Mouse (Mus musculus) hindbrain, embryonic 13.5 days (tissue): ENCODE results near the gene Sypl. TPM values are rescaled to one million over a fixed set of nuclear protein-coding genes. Genes with fewer than 3 reads are reported as not detected.
"Not testable (repeated sequence)": the region's sequence is repeated elsewhere in the genome, so short reads cannot be mapped to it uniquely, and the experiment has no call there.

ENCODE experiments used
- ATAC-seq: fragments of 200-750 bp; cut with Nextera tagmentation; 2 replicates; pipeline ENCODE4 v1.8.0; 2017; ENCODE audit warnings: moderate TSS enrichment; ENCODE audit not compliant: low FRiP score
- H3K27ac ChIP-seq: fragments of 300-500 bp; sonication (generic); 2 replicates; pipeline ENCODE4 v1.5.1; 2015; ENCODE audit warnings: inconsistent platforms, mild to moderate bottlenecking, moderate library complexity
- H3K27me3 ChIP-seq: fragments of 300-500 bp; sonication (generic); 2 replicates; pipeline ENCODE4 v1.6.1; 2015; ENCODE audit warnings: mild to moderate bottlenecking, inconsistent platforms
- H3K36me3 ChIP-seq: fragments of 300-500 bp; sonication (generic); 2 replicates; pipeline ENCODE4 v1.6.1; 2015; ENCODE audit warnings: mild to moderate bottlenecking, inconsistent platforms
- H3K4me1 ChIP-seq: fragments of 300-500 bp; sonication (generic); replicated peaks from 2 replicates; pipeline ENCODE4 v1.6.1; 2015; ENCODE audit warnings: inconsistent platforms
- H3K4me2 ChIP-seq: fragments of 300-500 bp; sonication (generic); 2 replicates; pipeline ENCODE4 v1.6.1; 2015; ENCODE audit warnings: inconsistent platforms, mild to moderate bottlenecking, moderate library complexity
- H3K4me3 ChIP-seq: fragments of 300-500 bp; sonication (generic); 2 replicates; pipeline ENCODE4 v1.5.1; 2015; ENCODE audit warnings: mild to moderate bottlenecking, inconsistent platforms
- H3K9ac ChIP-seq: fragments of 300-500 bp; sonication (generic); 2 replicates; pipeline ENCODE4 v1.6.1; 2015; ENCODE audit warnings: mild to moderate bottlenecking, inconsistent platforms
- H3K9me3 ChIP-seq: fragments of 300-500 bp; sonication (generic); 2 replicates; pipeline ENCODE4 v1.6.1; 2016; ENCODE audit warnings: inconsistent platforms
- WGBS: fragments of 180-500 bp; shearing (Covaris S2); methylation state at CpG from one replicate; pipeline ENCODE4 v1.1.7; 2015; 5-methylcytosine and 5-hydroxymethylcytosine counted together
- polyA plus RNA-seq: library from polyadenylated mRNA; unstranded; fragments of >200 nt; fragmentation: Nextera tagmentation; extraction: Ambion mirVana; gene quantifications from 2 replicates; pipeline ENCODE4 v1.2.1, GENCODE M21; 2015

The Sypl gene
- polyA plus RNA-seq, 1 experiment from 2014 or later, result 45.3 TPM

GRCm38 (mm10) chr12:32989731-32990130, 36.0 kb downstream of the Sypl start:
- no peak for ATAC-seq

DNA sequence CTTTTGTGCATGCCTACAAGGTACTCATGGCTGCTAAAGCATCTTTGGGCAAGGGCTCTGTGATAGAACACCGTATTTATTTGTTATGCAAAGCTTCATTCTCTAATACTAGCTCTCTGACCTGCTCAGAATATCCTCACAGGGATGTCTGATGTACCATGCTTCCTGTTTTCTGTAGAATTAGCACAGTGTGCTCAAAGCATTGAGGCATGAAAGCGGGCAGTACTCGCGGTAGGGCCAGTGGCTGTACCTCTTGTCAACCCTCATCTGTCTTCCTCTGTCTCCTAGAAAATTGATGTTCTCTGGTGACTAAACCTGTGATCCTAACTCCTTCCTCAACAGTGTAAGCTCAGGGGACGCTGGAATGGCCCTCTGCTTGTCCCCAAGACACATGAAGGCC, 40.4 kb downstream of the Sypl start:
- Histone ChIP-seq H3K27ac (no peak overlapping the region), H3K4me1 (no peaks in the 10 kb centered on the region), H3K36me3 (no peaks in the 10 kb centered on the region), H3K27me3 (no peaks in the 10 kb centered on the region), H3K4me2 (no peak overlapping the region), H3K9ac (no peak overlapping the region), H3K4me3 (no peak overlapping the region), H3K9me3 (no peaks in the 10 kb centered on the region)
- 83% methylated on average over 5 of the region's 5 CpGs for WGBS
- no peak for ATAC-seq

More at GRCm38 (mm10) chr12:32989731-32990130, 36.0 kb downstream of the Sypl start:
- Histone ChIP-seq H3K27ac (no peak overlapping the region), H3K4me3 (no peak overlapping the region), H3K27me3 (no peaks in the 10 kb centered on the region), H3K9ac (no peak overlapping the region), H3K36me3 (no peaks in the 10 kb centered on the region), H3K9me3 (no peaks in the 10 kb centered on the region), H3K4me1 (no peaks in the 10 kb centered on the region), H3K4me2 (no peak overlapping the region)
- 78% methylated on average over 12 of the region's 12 CpGs for WGBS

DNA sequence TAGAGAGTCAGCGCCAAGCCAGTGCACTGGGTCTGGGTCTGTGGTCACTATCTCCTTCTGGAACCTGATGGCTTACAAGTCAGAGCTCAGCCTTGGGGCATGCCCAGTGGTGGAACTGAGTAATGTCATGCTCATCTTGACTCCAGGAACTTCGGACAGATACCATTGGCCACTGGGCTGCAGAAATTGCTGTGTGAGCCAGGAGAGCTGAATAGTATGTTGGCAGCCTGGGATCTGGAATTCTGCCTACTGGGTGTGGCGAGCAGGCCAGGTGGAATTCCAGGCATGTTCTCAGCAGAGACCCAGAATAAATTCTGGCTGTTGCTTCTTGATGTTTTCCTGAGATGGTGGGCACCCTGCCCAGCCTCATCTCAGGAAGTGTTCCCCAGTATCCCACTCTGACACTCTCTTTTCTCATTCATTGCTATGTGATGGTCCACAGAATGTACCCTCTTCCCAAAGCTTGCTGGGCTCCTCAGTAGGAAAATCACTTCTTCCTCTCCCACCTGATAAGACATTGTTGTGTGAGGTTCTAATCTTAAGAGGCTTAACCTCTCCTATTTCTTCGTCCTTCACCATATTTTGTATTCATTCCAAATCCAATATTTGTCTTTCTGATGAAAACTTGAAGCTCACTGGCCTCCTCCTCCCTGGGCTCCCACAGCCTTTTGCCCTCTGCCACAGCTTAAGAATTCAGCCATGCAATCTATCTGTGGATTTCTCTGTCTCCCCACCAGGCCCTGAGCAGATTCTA, 41.6 kb downstream of the Sypl start:
- H3K9ac ChIP-seq, result no peak overlapping the region
- no peak overlapping the region for H3K27ac ChIP-seq
- no peak overlapping the region for H3K4me3 ChIP-seq
- H3K27me3 ChIP-seq, result no peaks in the 10 kb centered on the region
- no peaks in the 10 kb centered on the region for H3K9me3 ChIP-seq
- 88% methylated on average over 4 of the region's 4 CpGs for WGBS
- H3K36me3 ChIP-seq, result no peaks in the 10 kb centered on the region
- 0 out of 2 replicates have a peak, but pooled peaks cover 5% of the 10 kb centered on the region for H3K4me1 ChIP-seq
- ATAC-seq, result no peak
- H3K4me2 ChIP-seq, result no peak overlapping the region

DNA sequence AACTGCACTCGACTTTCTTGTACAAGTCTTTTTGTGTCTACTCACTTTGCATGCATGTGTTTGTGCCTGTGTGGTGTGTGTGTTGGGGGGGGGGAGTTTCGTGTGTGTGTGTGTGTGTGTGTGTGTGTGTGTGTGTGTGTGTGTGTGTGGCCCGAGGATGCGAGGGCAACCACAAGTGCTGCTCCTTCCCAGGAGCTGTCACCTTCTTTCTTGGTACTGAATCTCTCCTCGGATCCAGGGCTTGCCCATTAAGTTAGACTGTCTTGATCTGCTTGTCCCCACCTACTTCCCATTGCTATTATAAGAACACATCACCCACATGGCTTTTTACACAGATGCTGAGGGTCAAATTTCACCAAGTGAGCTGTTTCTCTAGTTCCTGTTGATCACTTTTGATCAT, 45.1 kb downstream of the Sypl start:
- 66% methylated on average over 4 of the region's 5 CpGs for WGBS
- ATAC-seq, result no peak

GRCm38 (mm10) chr12:32999778-33000177, 46.1 kb downstream of the Sypl start:
- 23% methylated on average over 3 of the region's 3 CpGs for WGBS
- not testable (repeated sequence) for H3K27ac ChIP-seq, H3K27me3 ChIP-seq, H3K9me3 ChIP-seq, H3K4me2 ChIP-seq, H3K4me3 ChIP-seq, H3K36me3 ChIP-seq, ATAC-seq, H3K9ac ChIP-seq
- H3K4me1 ChIP-seq, result 0 out of 2 replicates have a peak, but pooled peaks cover 13% of the 10 kb centered on the region

More for the DNA sequence above, 45.1 kb downstream of the Sypl start:
- no peaks in the 10 kb centered on the region for H3K36me3 ChIP-seq
- no peaks in the 10 kb centered on the region for H3K27me3 ChIP-seq
- no peak overlapping the region for H3K27ac ChIP-seq
- 0 out of 2 replicates have a peak, but pooled peaks cover 13% of the 10 kb centered on the region for H3K4me1 ChIP-seq
- no peaks in the 10 kb centered on the region for H3K9me3 ChIP-seq
- no peak overlapping the region for H3K9ac ChIP-seq
- no peak overlapping the region for H3K4me3 ChIP-seq
- H3K4me2 ChIP-seq, result no peak overlapping the region

GRCm38 (mm10) chr12:33000402-33000801, 46.7 kb downstream of the Sypl start:
- no peak overlapping the region for H3K27ac ChIP-seq
- H3K4me2 ChIP-seq, result no peak overlapping the region
- no peaks in the 10 kb centered on the region for H3K27me3 ChIP-seq
- no peak for ATAC-seq
- 64% methylated on average over 4 of the region's 4 CpGs for WGBS
- no peaks in the 10 kb centered on the region for H3K9me3 ChIP-seq
- H3K9ac ChIP-seq, result no peak overlapping the region
- no peaks in the 10 kb centered on the region for H3K36me3 ChIP-seq
- H3K4me3 ChIP-seq, result no peak overlapping the region
- H3K4me1 ChIP-seq, result 0 out of 2 replicates have a peak, but pooled peaks cover 13% of the 10 kb centered on the region

DNA sequence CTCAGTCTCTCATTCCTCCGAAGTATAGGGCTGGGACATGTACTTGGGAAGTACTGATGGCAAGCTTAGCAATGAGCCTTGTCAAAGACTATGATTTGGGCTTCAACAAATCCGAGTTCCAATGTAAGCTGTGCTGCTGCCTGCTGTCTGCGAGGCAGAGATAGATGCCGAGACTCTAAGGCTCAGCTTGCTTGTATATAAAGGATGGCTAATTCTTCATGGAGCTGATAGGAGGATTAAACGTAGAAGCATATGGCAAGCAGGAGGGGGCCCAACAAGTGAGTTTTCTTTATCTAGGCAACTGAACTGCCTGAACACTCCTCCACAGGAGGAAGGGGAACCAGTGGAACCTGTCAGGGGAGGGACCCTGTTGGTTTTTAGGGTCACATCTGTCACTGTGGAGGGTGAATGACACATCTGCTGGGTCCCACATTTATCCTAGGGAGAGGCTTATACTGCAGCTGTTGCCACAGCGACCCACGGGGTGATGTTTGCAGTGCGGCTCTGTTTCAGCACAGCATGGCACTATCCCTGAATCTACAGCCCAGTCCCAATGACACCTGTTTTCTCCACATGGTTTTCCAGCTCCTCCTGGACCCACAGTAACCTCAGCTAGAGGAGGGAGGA, 49.8 kb downstream of the Sypl start:
- Histone ChIP-seq H3K27me3 (no peaks in the 10 kb centered on the region), H3K36me3 (no peaks in the 10 kb centered on the region), H3K9me3 (no peaks in the 10 kb centered on the region), H3K27ac (no peak overlapping the region), H3K4me2 (no peak overlapping the region), H3K4me1 (peaks cover 13% of the 10 kb centered on the region; the same call in 1 of the 2 replicates), H3K9ac (no peak overlapping the region), H3K4me3 (no peak overlapping the region)
- WGBS, result 64% methylated on average over 8 of the region's 8 CpGs
- ATAC-seq, result peak; percentile 37; the same call in 1 of the 2 replicates

DNA sequence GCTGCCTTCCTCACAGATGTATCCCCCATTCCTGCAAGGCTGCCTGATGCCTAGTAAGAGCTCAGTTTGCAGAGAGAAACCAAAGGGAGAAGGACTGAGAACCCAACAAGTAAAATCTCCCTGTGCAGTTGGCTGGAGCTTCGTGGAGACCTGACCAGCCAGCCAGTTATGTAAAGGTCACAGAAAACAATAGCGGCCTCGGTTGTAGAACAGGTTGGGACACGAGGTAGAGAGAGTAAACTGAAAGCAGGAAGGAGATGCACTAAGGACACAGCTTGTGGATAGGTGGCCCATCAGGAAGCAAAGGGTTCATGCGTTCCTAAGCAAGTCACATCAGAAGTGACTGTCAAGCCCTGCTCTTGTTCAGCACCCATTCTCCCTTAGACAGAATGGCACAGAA, 52.2 kb downstream of the Sypl start:
- no peak for ATAC-seq
- H3K27ac ChIP-seq, result no peak overlapping the region
- H3K9ac ChIP-seq, result no peak overlapping the region
- no peak overlapping the region for H3K4me2 ChIP-seq
- H3K36me3 ChIP-seq, result no peaks in the 10 kb centered on the region
- peaks cover 5% of the 10 kb centered on the region; the same call in 1 of the 2 replicates for H3K4me1 ChIP-seq
- H3K4me3 ChIP-seq, result no peak overlapping the region
- no peaks in the 10 kb centered on the region for H3K9me3 ChIP-seq
- 82% methylated on average over 5 of the region's 5 CpGs for WGBS
- no peaks in the 10 kb centered on the region for H3K27me3 ChIP-seq

GRCm38 (mm10) chr12:33007176-33007575, 53.5 kb downstream of the Sypl start:
- Histone ChIP-seq H3K36me3 (no peaks in the 10 kb centered on the region), H3K27ac (no peak overlapping the region), H3K4me2 (no peak overlapping the region), H3K4me1 (peaks cover 5% of the 10 kb centered on the region; the same call in 1 of the 2 replicates), H3K9me3 (no peaks in the 10 kb centered on the region), H3K9ac (no peak overlapping the region), H3K27me3 (no peaks in the 10 kb centered on the region), H3K4me3 (no peak overlapping the region)
- ATAC-seq, result no peak
- WGBS, result 94% methylated on average over 2 of the region's 2 CpGs

DNA sequence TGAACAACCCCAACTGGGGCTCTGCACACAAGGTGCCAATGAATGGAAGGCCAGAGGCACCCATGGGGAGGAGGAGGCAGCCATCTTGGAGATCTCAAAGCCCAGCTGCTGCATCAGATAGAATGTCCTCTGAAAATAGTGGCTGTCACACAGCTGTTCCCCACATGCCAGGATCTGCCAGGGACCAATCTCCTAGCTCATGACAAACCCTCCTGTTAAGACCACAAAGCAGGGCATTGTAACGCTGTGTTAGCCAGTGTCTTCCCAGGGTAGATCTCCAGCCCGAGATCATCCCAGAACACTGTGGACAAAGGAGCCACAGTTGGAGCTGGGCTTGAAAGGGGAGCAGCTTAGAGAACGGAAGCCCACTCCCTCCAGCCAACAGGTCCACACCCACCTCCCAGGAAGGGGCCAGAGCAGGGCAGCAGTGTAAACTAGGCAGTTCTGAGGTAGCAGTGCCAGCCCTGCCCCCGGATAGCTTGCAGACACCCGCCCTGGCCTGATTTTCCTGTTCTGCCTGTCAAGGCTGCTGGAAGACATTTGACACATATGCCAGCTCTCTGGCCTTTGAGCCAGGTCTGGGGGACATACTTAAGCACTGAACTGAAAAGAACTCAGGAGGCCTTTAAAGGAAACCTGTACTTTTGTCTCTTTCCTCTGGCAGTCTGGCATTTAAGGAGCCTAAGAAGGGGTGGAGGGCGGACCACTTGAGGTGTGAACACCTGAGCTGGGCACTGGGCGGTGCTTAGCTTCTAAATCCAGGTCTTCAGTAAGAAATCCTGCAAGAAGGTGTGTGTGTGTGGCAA, 54.8 kb downstream of the Sypl start:
- H3K4me3 ChIP-seq, result no peak overlapping the region
- no peak overlapping the region for H3K4me2 ChIP-seq
- WGBS, result 47% methylated on average over 7 of the region's 7 CpGs
- H3K9ac ChIP-seq, result no peak overlapping the region
- 0 out of 2 replicates have a peak, but pooled peaks have one; percentile 17 for ATAC-seq
- peaks cover 3% of the 10 kb centered on the region; the same call in 1 of the 2 replicates for H3K4me1 ChIP-seq
- no peaks in the 10 kb centered on the region for H3K36me3 ChIP-seq
- no peaks in the 10 kb centered on the region for H3K9me3 ChIP-seq
- H3K27me3 ChIP-seq, result no peaks in the 10 kb centered on the region
- no peak overlapping the region for H3K27ac ChIP-seq

- peaks cover 5% of the 10 kb centered on the region for H3K4me1 ChIP-seq
- no peak overlapping the region for H3K4me3 ChIP-seq
- no peaks in the 10 kb centered on the region for H3K9me3 ChIP-seq
- H3K27ac ChIP-seq, result no peak overlapping the region
- H3K9ac ChIP-seq, result no peak overlapping the region
- H3K27me3 ChIP-seq, result no peaks in the 10 kb centered on the region
- no peaks in the 10 kb centered on the region for H3K36me3 ChIP-seq
- no peak for ATAC-seq
- WGBS, result 89% methylated on average over 6 of the region's 6 CpGs
- no peak overlapping the region for H3K4me2 ChIP-seq
These were observed 55.7 kb downstream of the Sypl start for GRCm38 (mm10) chr12:33009206-33009966.
